Mouse (Mus musculus) liver, embryonic 14.5 days (tissue): Measurements from ENCODE around the gene Aebp2. TPM values are rescaled to one million over a fixed set of nuclear protein-coding genes. Genes with fewer than 3 reads are reported as not detected.

Experiments
- ATAC-seq: fragments of 200-750 bp; cut with Nextera tagmentation; 2 replicates; pipeline ENCODE4 v1.8.0; 2017; ENCODE audit warnings: moderate number of reproducible peaks, mild to moderate bottlenecking, moderate library complexity; ENCODE audit not compliant: insufficient read depth
- DNase-seq, 3 experiments: peaks; one replicate each; pipeline ENCODE4 v3.0.0-alpha.2; 2012 to 2013; ENCODE audit warnings: low read depth in 3 of 3, low spot score in 3 of 3
- H3K27ac ChIP-seq: fragments of 300-500 bp; sonication (generic); 2 replicates; pipeline ENCODE4 v1.5.1; 2014; ENCODE audit warnings: moderate library complexity, mild to moderate bottlenecking, control low read depth, inconsistent platforms
- H3K27me3 ChIP-seq: fragments of 300-500 bp; sonication (generic); 2 replicates; pipeline ENCODE4 v1.6.1; 2014; ENCODE audit warnings: mild to moderate bottlenecking, low read length, moderate library complexity; ENCODE audit not compliant: control insufficient read depth, insufficient read depth
- H3K36me3 ChIP-seq: fragments of 300-500 bp; sonication (generic); replicated peaks from 2 replicates; pipeline ENCODE4 v1.6.1; 2014; ENCODE audit warnings: low read depth; ENCODE audit not compliant: control insufficient read depth, insufficient read depth
- H3K4me1 ChIP-seq, 2 experiments: fragments of 200-500 bp in 1 of 2; fragments of 300-500 bp in 1 of 2; sonication (generic) in 1 of 2; replicated peaks; 2 replicates each; pipeline ENCODE4 v1.6.1; 2012 to 2014; ENCODE audit warnings: antibody characterized with exemption in 1 of 2, inconsistent platforms in 1 of 2, low read length in 1 of 2; ENCODE audit not compliant: control insufficient read depth in 2 of 2, insufficient read depth in 2 of 2
- H3K4me2 ChIP-seq: fragments of 300-500 bp; sonication (generic); 2 replicates; pipeline ENCODE4 v1.6.1; 2014; ENCODE audit warnings: low read depth, mild to moderate bottlenecking, control low read depth, moderate library complexity
- H3K4me3 ChIP-seq, 2 experiments: fragments of 200-500 bp in 1 of 2; fragments of 300-500 bp in 1 of 2; sonication (generic) in 1 of 2; 2 replicates each; pipeline ENCODE4 v1.5.1; 2012 to 2014; ENCODE audit warnings: low read depth in 2 of 2, low read length in 2 of 2, mild to moderate bottlenecking in 2 of 2, control low read depth in 1 of 2, inconsistent platforms in 1 of 2, moderate library complexity in 1 of 2; ENCODE audit not compliant: insufficient read depth in 1 of 2
- H3K9ac ChIP-seq: fragments of 300-500 bp; sonication (generic); replicated peaks from 2 replicates; pipeline ENCODE4 v1.6.1; 2014; ENCODE audit warnings: mild to moderate bottlenecking, control low read depth, moderate library complexity
- H3K9me3 ChIP-seq: fragments of 300-500 bp; sonication (generic); 2 replicates; pipeline ENCODE4 v1.6.1; 2016; ENCODE audit warnings: low read length, mixed read lengths; ENCODE audit not compliant: control insufficient read depth
- CTCF ChIP-seq: IDR thresholded peaks from 2 replicates; pipeline ENCODE4 v1.5.1; 2016; ENCODE audit warnings: antibody characterized with exemption, low read depth, control low read depth
- EP300 ChIP-seq: IDR thresholded peaks from 2 replicates; pipeline ENCODE4 v1.6.1; 2016; ENCODE audit warnings: antibody characterized with exemption, low read depth
- WGBS: fragments of 180-500 bp; shearing (Covaris S2); extraction: QIAGEN DNeasy Blood & Tissue Kit; methylation state at CpG from one replicate; pipeline ENCODE4 v1.1.7; 2014; ENCODE audit not compliant: insufficient replicate concordance; 5-methylcytosine and 5-hydroxymethylcytosine counted together
- polyA plus RNA-seq, 2 experiments: library from polyadenylated mRNA; depleted of rRNA in 1 of 2; stranded (reverse) in 1 of 2; unstranded in 1 of 2; fragments of >200 nt; fragmentation: Nextera tagmentation in 1 of 2; extraction: Ambion mirVana in 1 of 2; gene quantifications; 2 replicates each; pipeline versions ENCODE4 v1.2.1 to v1.2.3; 2012 to 2014

The Aebp2 gene
- polyA plus RNA-seq, 2 experiments: 3.3 to 10.7 TPM

DNA sequence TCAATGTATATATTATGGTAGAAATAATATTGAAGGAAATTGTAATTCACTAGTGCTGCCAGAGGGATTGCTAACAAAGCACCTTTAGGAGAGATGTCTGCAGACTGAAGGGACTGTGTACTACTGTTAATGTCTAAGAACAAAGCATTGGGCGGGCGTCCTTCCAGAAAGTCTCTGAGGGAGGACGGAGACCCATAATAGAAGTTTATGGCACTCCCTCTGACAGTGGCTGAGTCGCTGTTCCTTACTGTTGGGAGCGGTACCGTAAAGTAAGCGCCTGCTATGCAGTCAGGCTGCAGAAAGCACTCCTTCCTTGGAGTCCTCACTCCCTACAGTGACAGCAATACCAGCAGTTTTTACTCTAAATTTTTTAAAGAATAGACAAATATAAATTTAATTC lies 29.5 kb downstream of the Aebp2 start:
- Histone ChIP-seq H3K4me3 (no peak overlapping the region), H3K4me2 (no peak overlapping the region), H3K4me1 (no peaks in the 10 kb centered on the region), H3K27me3 (no peaks in the 10 kb centered on the region), H3K9me3 (no peaks in the 10 kb centered on the region), H3K27ac (no peak overlapping the region), H3K9ac (no peak overlapping the region), H3K36me3 (peaks cover 10% of the 10 kb centered on the region)
- DNase-seq (no peak), ATAC-seq (no peak)
- TF ChIP-seq CTCF (no peak), EP300 (no peak)
- 76% methylated on average over 7 of the region's 7 CpGs for WGBS

DNA sequence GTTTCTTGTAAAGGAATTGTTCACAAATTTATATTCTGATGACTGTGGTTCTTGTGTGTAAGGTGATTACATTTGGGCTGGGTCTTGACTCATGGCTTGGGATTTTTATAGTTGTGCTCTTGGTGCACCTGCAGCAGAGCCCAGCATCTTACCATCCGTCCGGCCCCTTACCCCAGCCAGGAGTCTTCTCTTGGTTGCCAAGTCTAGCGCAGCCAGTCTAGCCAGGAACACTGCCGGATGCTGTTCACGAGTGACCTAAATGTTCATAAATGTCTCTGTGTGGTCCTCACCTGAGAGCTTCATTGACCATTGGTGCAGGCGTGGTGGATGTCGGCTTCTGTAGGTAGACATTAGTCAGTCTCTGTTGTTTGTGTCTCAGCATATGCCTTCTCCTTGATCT lies 33.0 kb downstream of the Aebp2 start:
- no peak overlapping the region for H3K4me3 ChIP-seq
- TF ChIP-seq CTCF: no peak
- no peak for TF ChIP-seq EP300
- H3K36me3 ChIP-seq: peaks cover 5% of the 10 kb centered on the region; the same call in 1 of the 2 replicates
- no peak for DNase-seq
- H3K27ac ChIP-seq: no peak overlapping the region
- H3K9me3 ChIP-seq: no peaks in the 10 kb centered on the region
- H3K4me2 ChIP-seq: no peak overlapping the region
- no peak overlapping the region for H3K9ac ChIP-seq
- ATAC-seq: no peak
- no peaks in the 10 kb centered on the region for H3K4me1 ChIP-seq
- 81% methylated on average over 7 of the region's 7 CpGs for WGBS
- no peaks in the 10 kb centered on the region for H3K27me3 ChIP-seq

DNA sequence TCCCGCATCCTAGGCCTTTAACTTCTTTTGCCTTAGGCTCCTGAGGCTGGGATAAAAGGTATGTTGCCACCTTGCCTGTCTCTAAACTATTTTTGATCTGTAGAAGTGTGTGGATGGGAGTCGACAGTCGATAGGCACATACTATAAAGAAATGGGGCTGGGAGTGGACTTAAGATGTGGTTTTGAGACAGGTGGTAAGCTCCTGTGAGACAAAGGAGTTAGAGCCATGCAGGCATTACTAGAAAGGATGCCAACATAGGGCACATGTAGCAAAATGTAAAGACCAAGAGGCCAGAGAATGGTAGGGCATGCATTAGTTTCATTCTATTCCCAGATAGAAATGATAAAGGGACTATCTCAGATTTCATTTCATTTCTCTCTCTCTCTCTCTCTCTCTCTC lies 34.5 kb downstream of the Aebp2 start:
- Histone ChIP-seq H3K4me1 (no peaks in the 10 kb centered on the region), H3K27ac (no peak overlapping the region), H3K4me2 (no peak overlapping the region), H3K27me3 (no peaks in the 10 kb centered on the region), H3K9me3 (no peaks in the 10 kb centered on the region), H3K9ac (no peak overlapping the region), H3K4me3 (no peak overlapping the region), H3K36me3 (peaks cover 3% of the 10 kb centered on the region; the same call in 1 of the 2 replicates)
- TF ChIP-seq CTCF (no peak), EP300 (no peak)
- ATAC-seq: no peak
- WGBS: 81% methylated on average over 3 of the region's 3 CpGs
- DNase-seq: no peak

DNA sequence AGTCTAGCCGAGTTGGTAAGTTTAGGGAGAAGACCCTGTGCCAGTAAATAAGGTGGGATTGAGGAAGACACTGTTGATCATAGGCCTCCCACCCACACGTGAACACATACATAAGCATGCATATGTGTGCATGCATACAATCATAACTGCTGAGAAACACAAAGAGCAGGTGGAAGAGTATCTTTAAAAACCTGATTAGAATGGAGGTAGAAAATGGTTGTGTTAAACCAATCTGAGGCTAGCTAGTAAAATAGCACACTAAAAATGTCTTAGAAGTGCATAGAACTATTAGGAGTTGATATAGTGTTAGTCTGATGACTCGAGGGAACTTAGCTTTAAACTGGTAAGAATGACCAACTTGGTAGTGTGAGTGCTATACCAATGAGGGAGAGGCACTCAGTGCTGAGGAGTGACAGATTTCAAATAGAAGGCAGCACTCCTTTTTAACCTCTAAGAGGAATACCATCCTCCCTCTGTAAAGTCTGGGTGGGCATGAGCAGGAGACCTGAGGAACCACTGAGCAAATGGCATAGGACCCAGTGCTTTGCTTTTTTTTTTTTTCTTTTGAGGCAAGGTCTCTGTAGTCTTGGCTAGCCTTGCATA lies 35.6 kb downstream of the Aebp2 start:
- 69% methylated on average over 3 of the region's 3 CpGs for WGBS
- no peak for TF ChIP-seq EP300
- no peak for TF ChIP-seq CTCF

DNA sequence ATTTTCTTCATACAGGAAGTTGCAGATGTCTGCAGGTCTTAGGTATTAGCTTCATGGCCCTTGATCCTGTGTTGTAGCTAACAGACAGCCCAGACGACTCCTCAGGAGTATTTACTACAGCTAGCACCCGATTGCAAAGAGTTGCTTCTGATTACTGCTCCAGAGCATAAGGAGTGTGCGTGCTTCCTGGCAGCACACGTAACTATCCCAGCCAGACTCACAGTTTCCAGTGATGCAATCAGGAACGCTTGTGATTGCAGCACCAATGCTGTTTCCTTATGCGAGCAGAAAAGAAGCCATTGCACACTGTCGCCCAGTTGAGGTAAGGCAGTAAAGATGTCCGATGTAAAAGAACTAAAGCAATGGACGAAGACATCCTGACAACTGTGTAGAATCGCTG lies 38.6 kb downstream of the Aebp2 start:
- ATAC-seq: no peak
- Histone ChIP-seq H3K4me1 (no peaks in the 10 kb centered on the region), H3K36me3 (no peaks in the 10 kb centered on the region), H3K9ac (no peak overlapping the region), H3K9me3 (no peaks in the 10 kb centered on the region), H3K4me2 (no peak overlapping the region), H3K27me3 (no peaks in the 10 kb centered on the region), H3K27ac (no peak overlapping the region), H3K4me3 (no peak overlapping the region)
- 70% methylated on average over 10 of the region's 10 CpGs for WGBS
- no peak for DNase-seq
- TF ChIP-seq CTCF (no peak), EP300 (no peak)

More for the DNA sequence above, 35.6 kb downstream of the Aebp2 start:
- ATAC-seq (no peak), DNase-seq (no peak)
- no peaks in the 10 kb centered on the region for H3K9me3 ChIP-seq
- H3K9ac ChIP-seq: no peak overlapping the region
- H3K36me3 ChIP-seq: no peaks in the 10 kb centered on the region; the same call in 1 of the 2 replicates
- no peaks in the 10 kb centered on the region for H3K27me3 ChIP-seq
- H3K4me1 ChIP-seq: no peaks in the 10 kb centered on the region
- no peak overlapping the region for H3K4me3 ChIP-seq
- H3K4me2 ChIP-seq: no peak overlapping the region
- no peak overlapping the region for H3K27ac ChIP-seq
